Mouse (Mus musculus) monocyte, adult 59 days (primary cell): ENCODE measurements around the gene Cyb5r4. TPM values are rescaled to one million over a fixed set of nuclear protein-coding genes. Genes with fewer than 3 reads are reported as not detected.

ENCODE experiments used
- total RNA-seq, 2 experiments: library from RNA; stranded (reverse); gene quantifications; one replicate each; pipeline ENCODE4 v1.2.4; 2023

Gene Cyb5r4
- 10 to 100 TPM; 69.5 to 76.8 TPM for total RNA-seq

GRCm38 (mm10) chr9:87021778-87022523 lies at the start of gene Cyb5r4:
Cyb5r4 (plus strand) TSS chr9:87022014.

GRCm38 (mm10) chr9:87015288-87015937 lies 6.4 kb upstream of the Cyb5r4 start, which contains the start of gene Ripply2:
Ripply2 (plus strand) TSS chr9:87015537.

Other genes starting within 250 kb of the Cyb5r4 start
- gene Snap91, start 141.4 kb upstream of the Cyb5r4 start, total RNA-seq = not detected
- not detected for gene Ripply2, start 6.5 kb upstream of the Cyb5r4 start, total RNA-seq
- gene Mrap2, start 122.3 kb downstream of the Cyb5r4 start, total RNA-seq = not detected
- gene Cep162, start 233.5 kb downstream of the Cyb5r4 start, total RNA-seq = 1 to 10 TPM; 5.8 to 6.9 TPM